Mouse (Mus musculus): ENCODE results near the gene Schip1. TPM values are rescaled to one million over a fixed set of nuclear protein-coding genes. Genes with fewer than 3 reads are reported as not detected.

Schip1 gene
- polyA plus RNA-seq, 1 experiment from 2014 or later, result 33.2 TPM

GRCm38 (mm10) chr3:68669418-68669974, 604.9 kb downstream of the Schip1 start:
- ATAC-seq (ENCODE audit: insufficient read depth, low FRiP score), result no peak
- Histone ChIP-seq H3K4me2 (ENCODE audit: low read depth, low read length) (no peak overlapping the region), H3K9me3 (replicated peaks; ENCODE audit: control insufficient read depth, low read length) (no peaks in the 10 kb centered on the region), H3K27ac (ENCODE audit: low read length) (no peak overlapping the region), H3K9ac (ENCODE audit: low read length) (no peak overlapping the region), H3K36me3 (ENCODE audit: control insufficient read depth, insufficient read depth, low read length) (no peaks in the 10 kb centered on the region), H3K27me3 (ENCODE audit: control insufficient read depth, insufficient read depth, low read length) (no peaks in the 10 kb centered on the region), H3K4me1 (ENCODE audit: control insufficient read depth, insufficient read depth, low read length) (no peaks in the 10 kb centered on the region), H3K4me3 (replicated peaks; ENCODE audit: low read length) (no peak overlapping the region)
- 68% methylated on average over 5 of the region's 5 CpGs for WGBS

- Histone ChIP-seq H3K9ac (ENCODE audit: low read length) (no peak overlapping the region), H3K9me3 (replicated peaks; ENCODE audit: control insufficient read depth, low read length) (no peaks in the 10 kb centered on the region), H3K27ac (ENCODE audit: low read length) (no peak overlapping the region), H3K27me3 (ENCODE audit: control insufficient read depth, insufficient read depth, low read length) (no peaks in the 10 kb centered on the region), H3K36me3 (ENCODE audit: control insufficient read depth, insufficient read depth, low read length) (no peaks in the 10 kb centered on the region), H3K4me3 (replicated peaks; ENCODE audit: low read length) (no peak overlapping the region), H3K4me1 (ENCODE audit: control insufficient read depth, insufficient read depth, low read length) (peaks cover 11% of the 10 kb centered on the region), H3K4me2 (ENCODE audit: low read depth, low read length) (no peak overlapping the region)
- WGBS, result 58% methylated on average over 2 of the region's 2 CpGs
- ATAC-seq (ENCODE audit: insufficient read depth, low FRiP score), result no peak
These were observed 610.1 kb downstream of the Schip1 start for GRCm38 (mm10) chr3:68674721-68675120.

DNA sequence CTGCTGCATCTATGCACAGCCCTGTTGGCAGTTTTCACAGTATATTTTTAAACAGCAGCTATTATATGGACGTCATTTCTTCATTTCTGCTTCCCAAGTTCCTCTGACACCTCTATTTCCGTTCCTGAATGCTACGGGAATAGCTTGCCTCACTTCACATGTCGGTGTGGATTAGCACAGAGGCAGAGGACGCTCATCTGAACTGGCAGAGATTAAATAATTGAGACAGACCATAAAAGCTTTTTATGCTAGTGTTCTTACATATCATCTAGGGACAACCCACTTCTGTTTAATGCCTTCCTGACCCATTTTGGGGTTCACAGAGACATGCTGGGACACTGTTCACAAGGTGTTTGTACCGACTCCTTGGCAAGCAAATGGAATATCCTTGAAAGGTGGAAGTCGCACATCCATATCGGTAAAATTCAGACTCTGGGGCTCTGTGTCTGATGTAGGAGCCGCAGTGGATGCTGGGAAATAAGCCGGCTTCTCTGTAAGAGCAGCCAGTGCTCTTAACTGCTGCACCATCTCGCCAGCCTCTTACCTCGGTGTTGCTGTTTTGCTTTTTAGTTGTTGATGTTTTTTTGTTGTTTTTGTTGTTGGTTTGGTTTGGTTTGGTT, 610.7 kb downstream of the Schip1 start:
- H3K36me3 ChIP-seq (ENCODE audit: control insufficient read depth, insufficient read depth, low read length), result no peaks in the 10 kb centered on the region
- H3K4me1 ChIP-seq (ENCODE audit: control insufficient read depth, insufficient read depth, low read length), result peaks cover 11% of the 10 kb centered on the region
- H3K9me3 ChIP-seq (replicated peaks; ENCODE audit: control insufficient read depth, low read length), result no peaks in the 10 kb centered on the region
- ATAC-seq (ENCODE audit: insufficient read depth, low FRiP score), result no peak
- H3K9ac ChIP-seq (ENCODE audit: low read length), result no peak overlapping the region
- H3K27ac ChIP-seq (ENCODE audit: low read length), result no peak overlapping the region
- WGBS, result 87% methylated on average over 12 of the region's 12 CpGs
- H3K4me3 ChIP-seq (replicated peaks; ENCODE audit: low read length), result no peak overlapping the region
- H3K4me2 ChIP-seq (ENCODE audit: low read depth, low read length), result no peak overlapping the region
- no peaks in the 10 kb centered on the region for H3K27me3 ChIP-seq (ENCODE audit: control insufficient read depth, insufficient read depth, low read length)

Other genes starting within 250 kb of the Schip1 start
- gene Iqcj, start 172.6 kb upstream of the Schip1 start, polyA plus RNA-seq (2015; fragmentation: Nextera tagmentation; extraction: Ambion mirVana), result not detected in 2 replicates
- 0.10 TPM in 1 of 2 replicates, not detected in the other for gene Iqschfp, start 172.6 kb upstream of the Schip1 start, polyA plus RNA-seq (2015; fragmentation: Nextera tagmentation; extraction: Ambion mirVana)

All from stomach, embryonic 16.5 days (tissue).